Mouse (Mus musculus) embryonic stem cell, embryonic (primary cell): ENCODE data around the gene Scn10a.

Experiments
- CTCF ChIA-PET, 4 experiments: fragments of 300-600 bp in 2 of 4; fragments of 350-600 bp in 2 of 4; sonication (Branson Sonifier 250); formaldehyde crosslinking; loops; one replicate each; lab custom pipeline; 2022; ENCODE audit warnings: inconsistent platforms in 2 of 4; lab: Charles Lee
- POLR2A ChIA-PET, 4 experiments: fragments of 300-600 bp in 2 of 4; fragments of 350-600 bp in 2 of 4; sonication (Branson Sonifier 250); formaldehyde crosslinking; loops; one replicate each; lab custom pipeline; 2022; ENCODE audit warnings: antibody characterized with exemption in 4 of 4, inconsistent platforms in 1 of 4; lab: Charles Lee

Scn10a gene

DNA sequence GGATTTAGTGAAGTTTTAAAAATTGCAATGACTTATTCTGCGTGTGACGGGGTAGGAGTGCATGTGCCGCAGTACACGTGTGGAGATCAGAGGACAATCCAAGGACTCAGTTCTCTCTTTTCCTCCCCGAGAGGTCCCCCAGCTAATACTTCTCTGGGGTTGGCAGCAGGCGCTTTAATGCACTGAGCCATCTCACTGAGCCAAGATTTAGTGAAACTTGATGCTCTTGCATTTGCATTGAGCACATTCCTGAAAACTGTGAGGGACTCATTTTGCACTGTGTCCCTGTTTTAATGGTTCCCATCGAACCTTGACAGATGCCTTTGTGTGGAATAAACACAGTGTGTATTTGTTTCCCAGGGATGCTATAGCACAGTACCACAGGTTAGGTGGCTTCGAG lies 114.5 kb downstream of the Scn10a start:
- POLR2A ChIA-PET, result no interaction called here

DNA sequence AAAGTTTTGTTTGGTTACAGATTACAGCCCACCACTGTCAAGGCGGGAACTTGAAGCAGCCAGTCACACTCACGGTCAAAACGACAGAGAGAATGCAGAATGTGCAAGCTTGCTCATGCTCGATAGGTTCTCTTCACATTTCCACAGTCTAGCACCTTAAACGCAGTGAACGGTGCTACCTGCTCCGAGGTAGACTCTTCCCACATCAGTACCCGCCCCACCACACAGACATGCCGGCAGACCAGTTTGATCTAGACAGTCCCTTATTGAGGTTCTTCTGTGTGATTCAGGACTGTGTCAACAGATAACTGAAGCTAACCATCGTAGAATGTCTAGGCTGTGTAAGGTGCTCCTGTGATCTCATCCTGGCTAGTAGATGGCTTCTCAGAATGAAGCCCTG lies 120.6 kb downstream of the Scn10a start:
- POLR2A ChIA-PET, result interaction anchor here in 1 of 4 experiments (1.3 kb wide), 1 partner anchor 154 kb away, joined by 4 read pairs; the partner anchor contains the start of gene Exog

More for the DNA sequence above, 114.5 kb downstream of the Scn10a start:
- CTCF ChIA-PET, result no interaction called here

DNA sequence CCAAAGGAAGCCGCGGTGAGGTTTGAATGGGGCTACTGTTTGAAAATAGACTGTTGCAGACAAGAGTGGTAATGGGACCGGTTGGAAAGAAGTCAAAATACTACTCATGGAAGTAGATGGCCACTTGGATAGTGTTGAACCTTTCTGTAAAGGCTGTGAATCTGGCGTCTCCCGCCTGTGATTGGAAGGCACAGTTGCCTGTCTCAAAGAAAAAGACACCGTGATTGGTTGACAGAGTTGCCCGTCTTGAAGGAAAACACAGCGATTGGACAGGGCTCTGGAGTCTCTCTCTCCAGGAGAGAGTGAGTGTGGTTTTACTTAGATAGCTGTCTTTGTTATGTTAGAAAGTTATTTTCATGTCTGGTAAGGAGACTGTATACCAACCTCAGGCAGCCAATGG lies 121.8 kb downstream of the Scn10a start:
- ChIA-PET CTCF (interaction anchor here in 2 of 4 experiments (1.0 to 1.4 kb wide), 3 partner anchors 17 to 132 kb away, joined by 3 to 4 read pairs (median 3); no protein-coding TSS in a partner anchor), POLR2A (interaction anchor here in 1 of 4 experiments (1.3 kb wide), 1 partner anchor 153 kb away, joined by 4 read pairs; the partner anchor contains the start of gene Exog)

More for the DNA sequence above, 120.6 kb downstream of the Scn10a start:
- CTCF ChIA-PET, result interaction anchor here in 1 of 4 experiments (1.4 kb wide), 1 partner anchor 133 kb away, joined by 3 read pairs; no protein-coding TSS in a partner anchor

DNA sequence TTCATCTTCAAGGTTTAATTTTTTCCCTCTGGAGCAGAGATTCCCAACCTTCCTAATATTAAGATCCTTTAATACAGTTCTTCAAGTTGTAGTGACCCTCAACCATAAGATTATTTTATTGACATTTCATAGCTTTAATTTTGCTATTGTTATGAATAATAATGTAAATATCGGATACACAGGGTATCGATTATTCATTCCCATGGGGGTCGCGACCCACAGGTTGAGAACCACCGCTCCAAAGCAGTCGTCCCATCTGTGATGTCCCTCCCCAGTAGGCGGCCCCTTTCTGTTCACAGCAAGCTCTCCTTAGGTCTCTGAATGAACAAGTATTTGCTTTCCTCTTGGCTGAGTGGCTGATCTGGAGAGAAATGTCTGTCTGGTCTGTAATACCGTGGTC lies 129.5 kb downstream of the Scn10a start:
- ChIA-PET CTCF (interaction anchor here in 3 of 4 experiments (0.6 to 1.1 kb wide), 5 partner anchors 31 to 129 kb away, joined by 3 to 5 read pairs (median 4); no protein-coding TSS in a partner anchor), POLR2A (interaction anchor here in 1 of 4 experiments (1.0 kb wide), 1 partner anchor 12 kb away, joined by 3 read pairs; no protein-coding TSS in a partner anchor)

DNA sequence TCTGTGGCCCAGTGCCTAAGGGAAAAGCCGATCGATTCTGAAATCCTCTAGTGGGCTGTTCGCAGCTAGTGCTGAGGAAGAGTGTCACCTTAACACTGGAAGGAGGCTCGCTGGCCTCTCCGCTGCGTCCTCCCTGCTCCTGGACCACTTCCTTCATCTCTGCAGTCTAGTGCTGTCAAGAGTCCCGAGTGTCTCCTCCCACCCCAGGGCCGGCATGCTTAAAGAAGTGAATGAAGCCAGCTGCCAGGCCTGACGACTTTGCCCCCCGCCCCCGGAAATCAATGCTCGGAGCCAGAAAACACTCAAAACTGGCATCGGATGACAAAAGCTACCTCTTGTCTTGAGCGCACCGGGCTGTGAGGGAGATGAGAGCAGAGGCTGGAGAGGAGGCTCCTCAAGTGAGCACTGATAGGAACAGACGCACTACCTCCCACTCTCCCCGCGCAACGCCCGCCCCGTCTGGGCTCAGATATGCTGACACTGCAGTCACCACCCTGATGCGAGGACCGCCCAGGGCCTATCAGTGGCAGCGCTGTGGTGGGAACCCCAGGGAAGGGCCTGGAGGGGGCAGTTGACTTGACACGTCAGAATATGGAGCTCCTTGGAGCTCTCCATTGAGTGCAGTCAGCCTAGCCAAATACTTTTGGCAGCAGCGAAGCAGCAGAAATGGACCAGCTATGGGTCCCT lies 130.2 kb downstream of the Scn10a start:
- ChIA-PET POLR2A (interaction anchor here in 1 of 4 experiments (1.0 kb wide), 1 partner anchor 11 kb away, joined by 3 read pairs; no protein-coding TSS in a partner anchor), CTCF (interaction anchor here in 3 of 4 experiments (0.6 to 1.1 kb wide), 5 partner anchors 31 to 129 kb away, joined by 3 to 5 read pairs (median 4); no protein-coding TSS in a partner anchor)

DNA sequence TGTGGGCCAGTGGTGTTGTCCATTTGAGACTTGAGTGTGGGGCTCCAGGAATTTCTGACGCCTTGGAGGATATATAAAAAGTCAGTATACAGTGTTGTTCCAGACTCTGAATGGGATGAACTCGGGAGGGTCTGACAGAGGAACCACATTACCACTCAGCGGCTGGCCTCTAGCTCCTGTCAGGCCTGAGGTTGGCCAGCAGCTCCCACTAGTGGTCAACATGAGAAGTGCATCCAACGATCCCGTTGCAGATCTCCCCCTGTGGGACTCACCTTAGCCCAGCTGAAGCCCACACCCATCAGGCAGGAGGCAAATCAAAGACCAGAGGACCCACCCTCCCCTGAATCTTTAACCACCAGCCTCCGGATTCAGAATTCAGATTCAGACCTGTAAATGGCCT lies 138.5 kb downstream of the Scn10a start:
- CTCF ChIA-PET, result interaction anchor here (0.5 to 1.7 kb wide), 60 partner anchors 8 to 903 kb away, joined by 3 to 31 read pairs (median 4); partner anchors contain the start of genes Exog (in 2 of the 4) and Acvr2b (in 1 of the 4)

DNA sequence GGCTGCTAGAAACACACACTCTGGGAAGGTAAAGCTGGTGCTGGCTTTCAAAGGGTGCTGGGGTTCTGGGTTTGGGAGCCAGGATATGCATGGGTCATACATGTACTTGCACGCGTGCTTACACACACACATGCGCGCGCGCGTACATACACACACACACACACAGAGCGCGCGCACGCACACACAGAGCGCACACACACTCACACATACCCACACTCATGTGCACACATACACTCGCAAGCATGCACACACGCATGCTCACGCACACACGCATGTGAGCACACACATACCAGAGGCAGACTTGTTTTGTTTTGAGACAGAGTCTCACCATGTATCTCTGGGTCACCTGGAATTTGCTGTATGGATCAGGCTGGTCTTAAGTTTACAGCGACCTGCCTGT lies 138.9 kb downstream of the Scn10a start:
- CTCF ChIA-PET, result interaction anchor here (0.5 to 1.7 kb wide), 56 partner anchors 8 to 904 kb away, joined by 3 to 31 read pairs (median 4); partner anchors contain the start of genes Exog (in 2 of the 4) and Acvr2b (in 1 of the 4)
- POLR2A ChIA-PET, result interaction anchor here in 3 of 4 experiments (0.6 to 1.6 kb wide), 7 partner anchors 9 to 127 kb away, joined by 3 to 7 read pairs (median 3); no protein-coding TSS in a partner anchor

More for the DNA sequence above, 138.5 kb downstream of the Scn10a start:
- POLR2A ChIA-PET, result interaction anchor here in 3 of 4 experiments (0.6 to 1.6 kb wide), 9 partner anchors 8 to 128 kb away, joined by 3 to 7 read pairs (median 3); no protein-coding TSS in a partner anchor

DNA sequence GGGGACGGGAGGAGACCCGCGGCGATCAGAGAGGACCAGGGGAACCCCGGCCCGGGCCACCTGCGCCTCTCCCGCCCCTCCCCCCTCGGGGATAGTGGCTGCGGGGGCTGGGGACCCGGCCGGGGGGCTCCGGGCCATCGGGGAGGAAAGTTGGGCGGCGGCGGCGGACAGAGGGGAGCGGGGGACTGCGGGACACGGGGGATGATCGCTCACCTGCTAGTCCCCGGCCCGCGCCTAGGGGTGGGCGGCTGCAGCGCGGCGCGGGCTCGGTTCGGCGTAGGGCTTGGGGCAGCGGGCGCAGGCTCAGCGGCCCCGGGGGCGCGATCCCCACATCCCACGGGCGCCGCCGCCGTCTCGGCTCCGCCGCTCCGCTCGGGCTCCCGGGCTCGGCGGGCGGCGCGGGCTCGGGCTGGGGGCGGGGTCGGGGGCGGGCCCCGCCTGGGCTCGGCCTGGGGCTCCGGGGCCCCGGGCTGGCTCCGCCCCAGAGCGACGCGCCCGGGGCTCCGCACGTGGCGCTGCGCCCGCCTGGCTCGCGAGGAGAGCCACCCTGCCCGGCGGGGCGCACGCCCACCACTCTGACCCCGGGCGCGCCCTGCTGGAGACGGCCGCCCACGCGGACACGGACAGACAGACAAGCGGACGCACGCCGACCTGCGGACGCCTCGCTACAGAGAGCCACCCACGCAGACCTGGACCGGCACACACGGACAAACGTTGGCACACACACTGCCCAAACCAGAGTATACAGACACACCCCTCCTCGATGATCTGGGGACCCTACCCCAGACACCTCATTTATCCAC lies 140.3 kb downstream of the Scn10a start, which contains the start of gene Scn5a:
Scn5a (minus strand) TSS at position 381 of the 803 bp plus-strand sequence.
- CTCF ChIA-PET, result interaction anchor here in 3 of 4 experiments (0.6 to 1.2 kb wide), 5 partner anchors 21 to 1308 kb away, joined by 3 to 6 read pairs (median 3); no protein-coding TSS in a partner anchor

DNA sequence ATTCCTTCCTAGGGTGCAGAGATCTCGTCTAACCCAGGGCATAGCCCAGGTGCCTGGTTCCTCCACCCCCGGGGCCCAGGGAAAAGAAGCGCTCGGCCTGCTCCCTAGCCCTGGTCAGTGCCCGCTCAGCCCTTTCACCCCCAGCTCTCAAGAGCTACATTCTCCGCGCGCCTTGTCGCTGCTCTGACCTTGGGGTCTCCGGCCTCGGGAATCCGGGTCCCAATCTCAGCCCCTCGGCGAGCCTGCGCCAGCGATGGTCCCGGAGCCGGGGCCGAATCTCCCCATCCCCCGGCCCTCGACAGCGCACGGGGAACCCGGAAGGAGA lies 140.8 kb downstream of the Scn10a start:
- CTCF ChIA-PET, result interaction anchor here (0.6 to 1.2 kb wide), 5 partner anchors 20 to 1309 kb away, joined by 3 to 6 read pairs (median 4); no protein-coding TSS in a partner anchor

More for the DNA sequence above, 140.3 kb downstream of the Scn10a start, which contains the start of gene Scn5a:
- POLR2A ChIA-PET, result interaction anchor here in 2 of 4 experiments (0.6 to 0.8 kb wide), 2 partner anchors 16 to 705 kb away, joined by 3 read pairs; no protein-coding TSS in a partner anchor

DNA sequence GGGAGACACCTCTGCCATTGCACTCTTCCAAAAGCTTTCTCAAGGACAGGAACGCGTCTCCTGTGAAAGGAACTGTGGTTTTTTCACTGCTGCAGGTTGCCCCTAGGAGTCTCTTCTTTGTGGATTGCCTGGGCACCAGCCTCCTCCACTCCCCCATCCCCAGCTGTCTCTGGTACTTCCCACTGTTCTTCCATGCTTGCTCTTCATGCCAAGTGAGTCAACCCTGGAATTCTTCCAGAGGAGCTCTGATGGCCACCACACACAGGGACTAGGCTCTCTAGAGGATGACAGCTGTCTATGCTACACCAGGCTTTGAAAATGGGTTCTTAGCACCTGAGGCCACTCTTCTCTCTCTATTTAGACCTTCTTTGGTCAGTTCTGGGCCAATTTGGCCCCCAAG lies 142.1 kb downstream of the Scn10a start:
- CTCF ChIA-PET, result interaction anchor here in 1 of 4 experiments (1.2 kb wide), 1 partner anchor 19 kb away, joined by 4 read pairs; no protein-coding TSS in a partner anchor

More for the DNA sequence above, 140.8 kb downstream of the Scn10a start:
- POLR2A ChIA-PET, result interaction anchor here in 2 of 4 experiments (0.7 to 0.8 kb wide), 2 partner anchors 11 to 16 kb away, joined by 3 read pairs; no protein-coding TSS in a partner anchor

DNA sequence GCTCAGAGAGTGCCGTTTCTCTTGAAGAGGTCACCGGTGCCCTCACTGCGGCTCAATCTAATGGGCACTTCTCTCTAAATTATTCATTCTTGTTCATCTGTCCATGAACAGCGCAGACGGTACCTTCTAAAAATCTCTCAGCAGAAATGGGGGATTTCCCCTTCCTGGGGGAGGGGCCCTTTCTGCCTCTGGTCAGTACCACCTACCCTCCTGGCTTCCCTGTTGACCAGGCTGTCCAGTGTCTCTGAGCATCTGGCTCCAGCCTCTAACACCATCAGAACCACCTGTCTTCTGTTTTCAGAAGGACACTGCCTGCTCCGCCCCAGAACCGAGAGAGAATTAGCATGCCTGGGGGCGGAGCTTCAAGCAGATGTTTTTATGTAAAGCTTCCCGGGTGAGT lies 143.4 kb downstream of the Scn10a start:
- ChIA-PET POLR2A (interaction anchor here in 2 of 4 experiments (0.6 to 1.7 kb wide), 2 partner anchors 8 to 135 kb away, joined by 3 to 4 read pairs; no protein-coding TSS in a partner anchor), CTCF (interaction anchor here in 3 of 4 experiments (1.0 to 2.0 kb wide), 3 partner anchors 17 to 115 kb away, joined by 4 to 9 read pairs (median 6); no protein-coding TSS in a partner anchor)

More for the DNA sequence above, 142.1 kb downstream of the Scn10a start:
- POLR2A ChIA-PET, result interaction anchor here in 1 of 4 experiments (1.7 kb wide), 1 partner anchor 9 kb away, joined by 4 read pairs; no protein-coding TSS in a partner anchor

DNA sequence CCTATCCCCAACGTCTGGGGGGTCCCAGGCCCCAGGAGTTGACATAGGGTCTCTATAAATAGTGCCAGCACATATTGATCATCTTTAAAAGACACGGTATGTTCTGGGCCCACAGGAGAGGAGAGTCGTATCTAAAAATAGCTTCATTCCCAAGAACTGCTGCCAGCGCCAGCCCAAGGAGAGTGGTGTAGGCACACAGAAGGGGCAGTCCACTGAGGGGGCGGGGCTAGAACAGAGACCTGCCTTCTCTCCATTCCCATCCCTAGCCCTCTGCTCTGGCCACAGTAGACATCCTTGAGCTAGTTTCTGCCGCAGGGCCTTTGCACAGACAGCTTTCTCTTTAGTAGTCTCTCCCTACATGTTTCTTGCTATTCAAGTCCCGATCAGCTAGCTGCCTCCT lies 144.8 kb downstream of the Scn10a start:
- POLR2A ChIA-PET, result interaction anchor here in 1 of 4 experiments (0.6 kb wide), 1 partner anchor 35 kb away, joined by 5 read pairs; no protein-coding TSS in a partner anchor
- CTCF ChIA-PET, result interaction anchor here in 2 of 4 experiments (0.5 to 2.0 kb wide), 3 partner anchors 16 to 499 kb away, joined by 5 to 9 read pairs (median 7); no protein-coding TSS in a partner anchor

DNA sequence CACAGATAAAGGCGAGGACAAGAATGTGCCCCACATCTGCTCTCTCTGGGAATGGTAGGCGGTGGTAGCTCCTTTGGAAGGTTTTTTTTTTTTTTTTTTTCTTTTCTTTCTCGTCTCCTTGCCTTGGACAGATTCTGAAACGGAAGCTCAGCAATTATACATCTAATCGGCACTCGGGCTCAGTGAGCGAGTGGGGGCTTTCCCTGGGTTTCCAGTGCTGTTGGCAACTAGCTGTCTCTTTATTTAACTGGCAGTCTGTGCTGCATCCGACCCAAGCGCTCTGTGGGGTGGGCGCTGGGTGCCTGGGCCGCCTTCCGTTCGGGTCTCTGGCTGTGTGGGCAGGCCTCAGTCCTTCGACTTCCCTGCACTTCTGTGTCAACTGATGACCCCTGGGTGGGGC lies 146.1 kb downstream of the Scn10a start:
- CTCF ChIA-PET, result interaction anchor here (0.5 to 2.9 kb wide), 13 partner anchors 7 to 1222 kb away, joined by 3 to 9 read pairs (median 3); partner anchors contain the start of gene Exog (in 1 of the 4)
- POLR2A ChIA-PET, result interaction anchor here in 2 of 4 experiments (0.5 to 1.2 kb wide), 5 partner anchors 8 to 386 kb away, joined by 4 to 12 read pairs (median 4); partner anchors contain the start of gene Exog (in 1 of the 2)

DNA sequence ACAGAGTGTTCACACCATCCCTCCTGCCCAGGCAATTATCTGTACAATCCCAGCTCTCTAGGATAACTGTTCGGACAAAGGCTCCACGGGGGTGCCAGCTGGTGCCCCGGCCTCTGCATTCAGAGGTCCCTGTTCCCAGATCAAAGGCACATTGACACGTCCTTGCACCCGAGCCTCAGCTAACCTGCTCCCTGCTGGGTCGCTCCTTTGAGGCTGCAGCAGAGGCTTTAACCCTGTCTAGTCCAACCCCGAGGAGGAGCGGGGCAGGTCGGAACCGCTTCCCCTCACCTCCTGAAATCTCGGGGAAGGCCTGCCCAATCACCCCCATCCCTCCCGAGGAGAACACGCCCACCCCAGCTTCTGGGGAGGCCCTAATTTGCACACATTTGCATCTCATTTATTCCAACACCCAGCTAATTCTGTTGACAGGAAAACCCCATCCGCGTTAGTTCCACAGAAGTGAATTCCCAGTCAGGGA lies 147.7 kb downstream of the Scn10a start:
- CTCF ChIA-PET, result interaction anchor here (0.6 to 2.9 kb wide), 12 partner anchors 9 to 231 kb away, joined by 3 to 14 read pairs (median 6); no protein-coding TSS in a partner anchor
- POLR2A ChIA-PET, result interaction anchor here in 3 of 4 experiments (0.6 to 1.4 kb wide), 12 partner anchors 9 to 646 kb away, joined by 3 to 7 read pairs (median 3); partner anchors contain the start of gene Oxsr1 (in 1 of the 3)

DNA sequence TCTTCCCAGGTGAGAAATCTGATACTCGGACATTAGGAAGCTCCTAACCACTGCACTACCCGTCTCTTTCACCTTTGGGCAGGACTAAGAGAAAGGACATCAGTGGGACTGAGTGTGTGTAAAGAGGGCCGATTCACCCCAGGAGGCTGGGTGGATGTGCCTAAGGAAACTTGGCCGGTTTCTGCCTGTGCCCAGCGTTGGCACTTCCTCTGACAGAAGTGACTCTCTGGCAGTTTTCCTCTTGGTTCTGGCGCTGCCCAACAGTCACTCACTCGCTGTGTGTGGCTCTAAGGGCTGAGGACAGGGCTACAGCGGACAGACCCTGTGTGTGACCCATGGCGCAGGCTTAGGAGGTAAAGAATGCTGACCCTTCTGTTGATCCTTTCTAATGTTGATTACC lies 148.5 kb downstream of the Scn10a start:
- POLR2A ChIA-PET, result interaction anchor here in 3 of 4 experiments (0.6 to 1.4 kb wide), 8 partner anchors 10 to 646 kb away, joined by 3 to 7 read pairs (median 3); partner anchors contain the start of genes Acvr2b (in 1 of the 3) and Oxsr1 (in 1 of the 3)
- CTCF ChIA-PET, result interaction anchor here in 3 of 4 experiments (0.6 to 2.9 kb wide), 10 partner anchors 10 to 320 kb away, joined by 3 to 14 read pairs (median 6); no protein-coding TSS in a partner anchor

DNA sequence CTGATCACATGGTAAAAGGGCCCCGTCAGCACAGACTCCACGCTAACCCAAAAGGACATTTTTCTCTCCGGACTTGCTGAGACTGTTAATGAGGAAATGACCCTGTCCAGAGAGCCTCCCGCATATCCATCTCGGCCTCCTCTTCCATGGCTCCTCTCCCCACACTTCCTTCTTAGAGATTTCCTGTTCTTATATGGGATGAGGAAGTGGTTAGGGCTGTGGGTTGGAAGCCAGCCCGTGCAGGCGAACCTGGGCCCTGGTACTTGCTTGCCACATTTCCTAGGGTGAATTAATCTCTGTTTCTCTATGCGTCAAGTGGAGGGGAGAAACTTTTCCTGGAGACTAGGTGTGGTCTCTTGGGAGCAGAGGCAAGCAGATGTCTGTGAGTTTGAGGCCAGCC lies 150.4 kb downstream of the Scn10a start:
- CTCF ChIA-PET, result interaction anchor here in 1 of 4 experiments (0.9 to 1.1 kb wide), 2 partner anchors 11 to 65 kb away, joined by 3 read pairs; no protein-coding TSS in a partner anchor
- POLR2A ChIA-PET, result no interaction called here
